Mouse (Mus musculus) adrenal gland, postnatal 14 days (tissue): ENCODE results near the gene Tnik. TPM values are rescaled to one million over a fixed set of nuclear protein-coding genes. Genes with fewer than 3 reads are reported as not detected.

Experiments
- DNase-seq: peaks from one replicate; pipeline ENCODE4 v3.0.0; 2021; ENCODE audit warnings: mixed read lengths
- total RNA-seq: library from RNA; stranded (reverse); gene quantifications from 2 replicates; pipeline ENCODE4 v1.2.3, GENCODE M21; 2021

The Tnik gene
- total RNA-seq, 1 experiment from 2014 or later = 13.6 TPM

GRCm38 (mm10) chr3:28263948-28264840 is 1.2 kb downstream of the Tnik start:
- DNase-seq = peak; percentile 36

DNA sequence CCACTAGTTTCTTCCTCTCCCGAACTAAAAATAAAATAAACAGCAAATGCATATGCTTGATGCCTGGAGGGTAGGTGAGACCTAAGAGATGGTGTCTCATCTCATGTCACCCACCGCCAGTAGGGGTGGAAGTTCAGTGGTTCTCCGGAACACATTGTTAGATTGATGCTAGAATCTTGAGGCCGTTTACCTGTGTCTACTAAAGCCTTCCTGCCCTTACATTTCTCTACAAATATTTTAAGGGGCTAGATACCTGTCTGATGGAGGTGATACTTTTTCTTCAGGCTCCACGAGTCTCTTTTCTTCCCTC is 1.8 kb downstream of the Tnik start:
- DNase-seq = no peak

GRCm38 (mm10) chr3:28265183-28265582 is 2.2 kb downstream of the Tnik start:
- DNase-seq = peak; percentile 10

GRCm38 (mm10) chr3:28265656-28266055 is 2.6 kb downstream of the Tnik start:
- DNase-seq = no peak

DNA sequence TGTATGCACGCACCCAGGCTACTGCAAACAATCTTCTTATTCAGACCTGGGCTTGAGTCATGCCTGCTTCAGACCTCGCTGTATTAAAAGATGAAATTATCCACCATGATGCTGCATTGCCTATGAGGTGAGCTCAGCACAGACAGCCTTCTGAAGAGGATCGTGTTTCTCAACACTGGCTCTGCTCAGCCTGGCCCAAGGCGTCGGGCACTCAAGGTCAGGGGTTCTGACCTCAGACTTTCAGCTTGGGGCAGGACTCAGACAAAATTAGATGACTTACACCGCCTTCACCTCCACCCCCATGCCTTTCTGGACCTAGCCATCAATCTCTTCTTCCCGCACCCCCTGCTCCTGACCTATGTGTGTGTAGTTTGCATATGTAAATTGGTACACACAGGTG is 4.2 kb downstream of the Tnik start:
- no peak for DNase-seq

- DNase-seq = no peak
Observed at GRCm38 (mm10) chr3:28269716-28270115, 6.7 kb downstream of the Tnik start.

- DNase-seq = no peak
Observed at GRCm38 (mm10) chr3:28271884-28272283, 8.9 kb downstream of the Tnik start.

DNA sequence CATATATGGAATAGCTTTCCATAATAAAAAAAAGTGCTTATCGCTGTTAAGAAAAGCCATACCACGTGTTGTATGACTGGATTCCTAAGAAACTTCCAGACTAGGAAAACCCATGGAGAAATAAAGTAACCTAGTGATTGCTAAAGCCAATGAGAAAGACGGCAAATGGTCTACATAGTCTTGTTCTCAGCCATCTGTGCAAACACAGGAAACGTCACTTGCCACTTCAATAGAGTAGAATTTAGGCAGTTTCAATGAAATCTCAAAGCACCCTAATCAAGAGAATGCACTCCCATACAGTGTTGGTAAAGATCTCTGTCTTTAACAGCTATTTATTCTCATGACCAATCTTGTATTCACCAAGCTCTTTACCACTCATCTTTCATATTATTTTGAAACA is 11.7 kb downstream of the Tnik start:
- no peak for DNase-seq

GRCm38 (mm10) chr3:28289693-28290092 is 26.7 kb downstream of the Tnik start:
- no peak for DNase-seq

GRCm38 (mm10) chr3:28301378-28301777 is 38.4 kb downstream of the Tnik start:
- peak; percentile 37 for DNase-seq

GRCm38 (mm10) chr3:28303915-28304314 is 40.9 kb downstream of the Tnik start:
- DNase-seq = no peak

GRCm38 (mm10) chr3:28306852-28307251 is 43.8 kb downstream of the Tnik start:
- DNase-seq = no peak

- DNase-seq = no peak
Observed at GRCm38 (mm10) chr3:28314438-28314837, 51.4 kb downstream of the Tnik start.

- no peak for DNase-seq
Observed at GRCm38 (mm10) chr3:28317339-28317738, 54.3 kb downstream of the Tnik start.

GRCm38 (mm10) chr3:28321635-28322034 is 58.6 kb downstream of the Tnik start:
- DNase-seq = no peak

GRCm38 (mm10) chr3:28325613-28326233 is 62.7 kb downstream of the Tnik start:
- no peak for DNase-seq

- DNase-seq = no peak
Observed at GRCm38 (mm10) chr3:28332316-28332715, 69.3 kb downstream of the Tnik start.

- DNase-seq = peak; percentile 23
Observed at GRCm38 (mm10) chr3:28333869-28334268, 70.9 kb downstream of the Tnik start.

GRCm38 (mm10) chr3:28334547-28334946 is 71.5 kb downstream of the Tnik start:
- no peak for DNase-seq

DNA sequence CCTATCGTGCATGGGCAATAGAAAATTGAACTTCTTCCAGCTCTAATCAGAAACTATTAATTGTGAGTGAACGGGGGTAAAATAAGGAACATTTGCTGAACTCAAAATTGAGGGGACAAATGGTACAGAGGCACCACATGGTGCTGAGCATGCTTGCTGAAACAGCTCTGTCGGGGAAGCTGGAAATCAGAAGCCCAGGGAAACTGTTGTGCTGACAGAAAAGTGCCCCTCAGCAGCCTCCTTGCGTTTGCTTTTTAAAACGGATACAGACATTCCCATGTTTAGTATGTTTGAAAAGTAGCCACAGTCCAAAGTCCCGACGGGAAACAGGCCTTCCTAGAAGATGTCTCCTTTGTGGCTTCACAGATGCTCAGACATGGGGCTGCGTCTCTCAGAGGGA is 77.1 kb downstream of the Tnik start:
- no peak for DNase-seq

DNA sequence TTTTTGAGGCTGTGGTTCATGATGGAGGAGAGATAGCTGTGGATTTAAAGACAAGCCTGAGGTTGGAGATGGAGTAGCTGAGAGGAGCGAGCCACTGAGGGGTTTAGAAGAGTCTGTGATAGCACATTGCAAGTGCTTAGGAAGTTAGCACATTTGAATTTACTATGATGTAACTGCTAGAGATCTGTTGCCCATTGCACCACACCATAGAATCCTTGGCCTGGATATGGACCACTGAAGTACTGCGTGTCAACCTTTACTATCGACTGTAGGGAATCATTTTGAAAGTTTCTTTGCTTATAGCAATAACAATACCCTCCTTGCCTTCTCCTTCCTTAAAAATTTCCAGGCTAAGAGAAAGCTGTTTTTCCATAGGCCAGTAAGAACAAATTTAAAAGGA is 80.2 kb downstream of the Tnik start:
- peak; percentile 8 for DNase-seq

DNA sequence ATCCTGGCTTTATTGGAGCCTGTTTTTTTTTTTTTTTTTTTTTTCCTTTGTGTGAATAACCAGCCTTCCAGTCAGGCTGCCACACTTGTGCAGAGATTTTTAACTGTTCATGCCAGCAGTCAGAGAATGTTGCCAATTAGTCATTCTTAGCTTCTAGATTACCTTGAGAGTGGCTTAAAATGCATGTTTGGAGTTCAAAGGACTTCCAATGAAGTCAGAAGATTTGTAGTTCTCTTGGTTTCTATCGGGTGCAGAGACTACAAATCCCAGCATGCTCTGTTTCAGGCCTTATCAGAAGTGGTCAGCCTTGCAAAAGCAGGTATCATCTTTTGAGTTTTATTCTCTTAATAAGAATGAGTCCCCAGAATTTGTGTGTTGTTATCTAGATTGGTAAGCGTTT is 80.6 kb downstream of the Tnik start:
- DNase-seq = peak; percentile 22

DNA sequence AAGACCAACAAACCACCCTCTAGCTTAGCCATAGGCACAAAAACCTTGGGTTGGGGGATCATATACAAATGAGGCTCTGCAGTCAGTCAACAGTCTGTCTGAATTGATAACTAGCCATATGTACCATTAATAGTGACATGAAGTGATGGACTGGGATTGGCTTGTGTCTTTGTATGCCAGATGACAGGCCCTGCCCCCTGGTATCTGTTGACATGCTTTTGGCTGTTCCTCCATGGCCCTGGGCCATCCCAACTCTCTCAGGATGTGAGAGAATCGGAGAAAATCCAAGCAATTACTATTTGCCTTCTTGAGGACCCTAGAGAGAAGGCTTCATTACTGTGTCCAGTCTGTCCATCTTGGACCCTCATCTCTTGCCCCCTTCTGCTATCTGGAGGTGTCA is 82.4 kb downstream of the Tnik start:
- DNase-seq = no peak

GRCm38 (mm10) chr3:28345961-28346360 is 82.9 kb downstream of the Tnik start:
- no peak for DNase-seq
